Mouse (Mus musculus) gastrocnemius, postnatal 14 days (tissue): Measurements from ENCODE around the gene Thop1. TPM values are rescaled to one million over a fixed set of nuclear protein-coding genes. Genes with fewer than 3 reads are reported as not detected.
"Not testable (repeated sequence)": the region's sequence is repeated elsewhere in the genome, so short reads cannot be mapped to it uniquely, and the experiment has no call there.

Source experiments
- DNase-seq: peaks from one replicate; pipeline ENCODE4 v3.0.0; 2021; ENCODE audit warnings: mixed read lengths
- intact Hi-C: fragments of 180-260 bp; cut with DNase I; formaldehyde crosslinking; loops from one replicate; pipeline ENCODE4 v1.15.1; 2025; ENCODE audit warnings: low total_unique reads
- total RNA-seq, 2 experiments: library from RNA; stranded (reverse); gene quantifications; 2 replicates each; pipeline ENCODE4 v1.2.3; 2021

Thop1 gene
- total RNA-seq, 2 experiments from 2014 or later, result 22.4 to 23.0 TPM

- intact Hi-C loops, result no loop called here
- no peak for DNase-seq
These were observed 17.3 kb upstream of the Thop1 start for GRCm38 (mm10) chr10:81052577-81052976.

GRCm38 (mm10) chr10:81055169-81055568 is 14.7 kb upstream of the Thop1 start:
- intact Hi-C loops, result no loop called here
- no peak for DNase-seq

- intact Hi-C loops, DNase-seq: not testable (repeated sequence)
These were observed 14.0 kb upstream of the Thop1 start for GRCm38 (mm10) chr10:81055802-81056340.

GRCm38 (mm10) chr10:81057406-81058130 is 12.3 kb upstream of the Thop1 start:
- no peak for DNase-seq
- intact Hi-C loops, result no loop called here

GRCm38 (mm10) chr10:81058896-81059295 is 10.9 kb upstream of the Thop1 start:
- intact Hi-C loops, result no loop called here
- no peak for DNase-seq

- intact Hi-C loops, result no loop called here
- DNase-seq, result peak; percentile 98
These were observed 10.0 kb upstream of the Thop1 start, which contains the start of gene Sgta for GRCm38 (mm10) chr10:81059603-81060543. Gene Sgta, minus strand, starts transcription at chr10:81060181.

GRCm38 (mm10) chr10:81062710-81063109 is 7.1 kb upstream of the Thop1 start:
- DNase-seq, result no peak
- intact Hi-C loops, result no loop called here

GRCm38 (mm10) chr10:81064519-81064918 is 5.3 kb upstream of the Thop1 start:
- DNase-seq, intact Hi-C loops: not testable (repeated sequence)

GRCm38 (mm10) chr10:81068706-81069105 is 1.1 kb upstream of the Thop1 start:
- intact Hi-C loops, result no loop called here
- DNase-seq, result no peak

GRCm38 (mm10) chr10:81072290-81072689 is 2.5 kb downstream of the Thop1 start:
- intact Hi-C loops, result no loop called here
- DNase-seq, result no peak

GRCm38 (mm10) chr10:81073464-81073863 is 3.6 kb downstream of the Thop1 start:
- DNase-seq, result no peak
- intact Hi-C loops, result no loop called here

- DNase-seq, result no peak
- intact Hi-C loops, result no loop called here
These were observed 5.9 kb downstream of the Thop1 start for GRCm38 (mm10) chr10:81075734-81076133.

GRCm38 (mm10) chr10:81076356-81076755 is 6.5 kb downstream of the Thop1 start:
- intact Hi-C loops, result no loop called here

GRCm38 (mm10) chr10:81077916-81078315 is 8.1 kb downstream of the Thop1 start:
- intact Hi-C loops, result no loop called here
- no peak for DNase-seq

More at GRCm38 (mm10) chr10:81076356-81076755, 6.5 kb downstream of the Thop1 start:
- no peak for DNase-seq

- no peak for DNase-seq
- intact Hi-C loops, result loop anchor here (5.0 kb wide), 2 partner anchors 58 to 73 kb away; no protein-coding TSS in a partner anchor
These were observed 10.3 kb downstream of the Thop1 start for GRCm38 (mm10) chr10:81080008-81080655.

- intact Hi-C loops, result loop anchor here (5.0 kb wide), 2 partner anchors 60 to 75 kb away; no protein-coding TSS in a partner anchor
- peak; percentile 53 for DNase-seq
These were observed 12.5 kb downstream of the Thop1 start for GRCm38 (mm10) chr10:81082168-81082960.

GRCm38 (mm10) chr10:81087021-81087420 is 17.2 kb downstream of the Thop1 start:
- intact Hi-C loops, result no loop called here
- DNase-seq, result no peak

- no peak for DNase-seq
- intact Hi-C loops, result no loop called here
These were observed 19.4 kb downstream of the Thop1 start for GRCm38 (mm10) chr10:81089216-81089615.

GRCm38 (mm10) chr10:81090621-81091020 is 20.8 kb downstream of the Thop1 start:
- DNase-seq, result no peak
- intact Hi-C loops, result no loop called here
